Mouse (Mus musculus): ENCODE measurements around the gene Gin1. TPM values are rescaled to one million over a fixed set of nuclear protein-coding genes. Genes with fewer than 3 reads are reported as not detected.

Gene Gin1
- total RNA-seq, 2 experiments from 2014 or later: 7.3 to 9.2 TPM

DNA sequence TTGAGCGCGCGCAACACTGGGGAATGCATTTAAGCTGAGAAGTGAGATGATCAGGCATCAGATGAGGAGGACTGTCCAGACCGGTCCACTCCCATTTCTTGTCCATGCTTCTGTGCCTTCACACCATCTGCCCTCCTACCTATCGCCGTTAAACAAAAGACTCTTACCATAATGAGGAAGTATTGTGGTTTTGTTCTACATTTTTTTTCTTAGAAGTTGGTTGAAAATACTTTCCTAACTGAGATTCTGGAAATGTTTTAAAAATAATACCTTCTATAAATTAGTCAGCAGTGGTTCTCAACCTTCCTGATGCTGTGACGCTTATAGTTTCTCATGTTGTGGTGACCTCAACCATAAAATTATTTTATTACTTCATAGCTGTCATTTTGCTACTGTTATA, 11.7 kb downstream of the Gin1 start:
- DNase-seq (ENCODE audit: low spot score in 2 of 2): no peak
- intact Hi-C loops (cut with DNase I): no loop called here

- intact Hi-C loops (cut with DNase I): no loop called here
- no peak for DNase-seq (ENCODE audit: low spot score in 2 of 2)
Measured at GRCm38 (mm10) chr1:97784928-97785327, 15.0 kb downstream of the Gin1 start.

DNA sequence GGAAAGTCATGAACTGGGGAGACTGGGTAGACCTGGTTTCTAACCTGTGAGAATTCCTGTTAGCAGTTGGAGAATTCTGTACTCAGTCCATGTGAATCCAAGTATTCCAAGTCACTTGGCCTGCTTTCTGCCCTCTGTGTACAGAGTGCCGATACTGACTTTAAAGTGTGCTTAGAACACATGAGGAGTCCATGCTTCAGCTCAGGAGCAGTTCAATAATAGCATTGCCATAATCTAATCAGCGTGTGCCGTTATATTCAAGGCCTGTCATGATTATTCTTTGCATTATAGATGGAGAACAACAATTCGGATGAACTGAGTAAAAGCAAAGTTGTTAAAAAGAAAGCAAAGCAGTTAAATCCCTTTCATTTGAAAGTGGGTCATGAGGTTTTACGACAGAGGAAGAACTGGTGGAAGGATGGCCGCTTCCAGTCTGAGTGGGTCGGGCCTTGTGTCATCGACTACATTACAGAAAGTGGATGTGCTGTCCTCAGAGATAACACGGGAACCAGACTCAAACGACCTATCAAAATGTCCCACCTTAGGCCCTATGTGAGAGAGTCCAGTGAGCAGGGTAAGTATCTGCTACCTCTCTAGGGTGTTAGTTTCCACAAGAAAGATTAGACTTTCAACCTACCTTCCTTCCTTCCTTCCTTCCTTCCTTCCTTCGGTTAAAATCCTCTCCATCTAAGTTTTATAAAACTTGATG, 15.9 kb downstream of the Gin1 start:
- DNase-seq (ENCODE audit: low spot score in 2 of 2): no peak

GRCm38 (mm10) chr1:97787674-97788073, 17.7 kb downstream of the Gin1 start:
- no peak for DNase-seq (ENCODE audit: low spot score in 2 of 2)
- intact Hi-C loops (cut with DNase I): no loop called here

More for the DNA sequence above, 15.9 kb downstream of the Gin1 start:
- intact Hi-C loops (cut with DNase I): no loop called here

- DNase-seq (ENCODE audit: low spot score in 2 of 2): no peak
- intact Hi-C loops (cut with DNase I): no loop called here
Measured at GRCm38 (mm10) chr1:97788490-97788889, 18.5 kb downstream of the Gin1 start.

DNA sequence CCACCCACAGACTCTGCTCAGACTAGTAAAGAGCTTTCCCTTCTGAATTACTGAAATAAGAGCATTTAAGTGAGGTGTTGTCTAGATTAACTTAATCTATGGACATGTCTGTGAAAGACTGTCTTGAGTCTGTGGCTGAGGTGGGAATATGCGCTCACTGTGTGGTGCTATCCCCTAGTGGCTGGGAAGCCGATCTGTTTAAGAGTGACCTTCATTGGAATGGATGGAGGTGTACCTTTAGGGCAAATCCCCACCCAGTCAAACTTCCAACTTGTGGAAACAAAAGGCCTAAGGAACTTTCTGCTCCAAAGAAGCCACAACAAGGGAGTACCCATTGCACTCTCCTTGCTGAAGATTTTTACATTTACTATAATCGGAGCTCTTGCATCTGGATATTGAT, 24.1 kb downstream of the Gin1 start:
- intact Hi-C loops (cut with DNase I): no loop called here
- no peak for DNase-seq (ENCODE audit: low spot score in 2 of 2)

GRCm38 (mm10) chr1:97795936-97796335, 26.0 kb downstream of the Gin1 start:
- intact Hi-C loops (cut with DNase I): no loop called here
- no peak for DNase-seq (ENCODE audit: low spot score in 2 of 2)

GRCm38 (mm10) chr1:97802207-97802902, 32.4 kb downstream of the Gin1 start:
- peak in 1 of 2 experiments; percentile 23 for DNase-seq (ENCODE audit: low spot score in 2 of 2)
- intact Hi-C loops (cut with DNase I): loop anchor here (5.0 to 10.0 kb wide), 2 partner anchors 308 to 765 kb away; no protein-coding TSS in a partner anchor

- no peak for DNase-seq (ENCODE audit: low spot score in 2 of 2)
- intact Hi-C loops (cut with DNase I): loop anchor here (5.0 to 10.0 kb wide), 2 partner anchors 310 to 767 kb away; no protein-coding TSS in a partner anchor
Measured at GRCm38 (mm10) chr1:97804520-97804919, 34.5 kb downstream of the Gin1 start.

DNA sequence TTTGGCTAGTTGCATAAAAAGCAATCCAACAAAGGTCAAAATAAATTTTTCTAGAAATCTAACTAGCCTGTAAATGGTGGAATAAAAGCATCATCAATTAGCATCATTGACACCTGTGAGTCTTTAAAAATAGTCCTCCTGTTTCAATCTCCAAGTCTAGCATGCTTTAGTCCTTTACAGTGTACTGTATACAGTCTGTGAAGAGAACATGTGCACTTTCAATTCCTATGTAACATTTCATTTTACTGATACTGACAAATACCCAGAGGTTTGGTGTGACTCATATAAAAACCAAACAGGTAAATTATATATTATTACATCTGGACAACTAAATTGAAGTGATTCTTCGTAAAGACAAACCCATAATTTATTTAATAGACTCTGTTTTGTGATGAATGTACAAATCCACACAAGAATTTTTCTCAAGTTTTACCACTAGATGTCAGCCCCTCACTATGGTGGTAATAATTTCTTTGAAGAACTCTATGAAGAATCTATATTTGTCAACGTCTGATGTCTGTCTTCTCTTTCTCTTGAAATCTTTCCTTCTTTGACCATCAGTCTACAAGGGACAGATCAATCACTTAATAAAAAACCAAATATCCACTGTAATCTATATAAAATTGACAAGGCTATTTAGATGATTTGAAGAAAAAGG, 39.4 kb downstream of the Gin1 start:
- peak in 1 of 2 experiments; percentile 40 for DNase-seq (ENCODE audit: low spot score in 2 of 2)
- intact Hi-C loops (cut with DNase I): loop anchor here (2.0 to 10.0 kb wide), 3 partner anchors 315 to 583 kb away; no protein-coding TSS in a partner anchor

GRCm38 (mm10) chr1:97821282-97821681, 51.3 kb downstream of the Gin1 start:
- no peak for DNase-seq (ENCODE audit: low spot score in 2 of 2)
- intact Hi-C loops (cut with DNase I): loop anchor here (10.0 kb wide), 1 partner anchor 354 kb away; no protein-coding TSS in a partner anchor

DNA sequence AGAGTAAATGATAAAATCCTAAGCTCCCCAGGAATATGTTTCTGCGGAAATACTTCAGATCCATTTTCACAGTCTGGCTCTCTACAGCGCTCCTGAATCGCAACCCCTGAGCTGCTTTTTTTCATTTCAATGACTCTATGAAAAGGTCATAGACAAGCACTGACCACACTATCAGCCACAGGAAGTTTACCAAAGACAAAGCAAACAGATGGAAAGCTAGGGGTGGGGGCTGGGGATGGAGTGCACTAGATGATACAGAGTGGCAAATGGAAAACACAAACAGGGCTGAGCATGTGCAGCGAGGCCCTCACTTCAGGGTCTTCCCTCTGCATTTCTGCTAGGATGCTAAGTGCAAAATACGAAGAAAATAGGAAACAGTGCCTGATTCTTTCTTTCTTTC, 52.2 kb downstream of the Gin1 start:
- intact Hi-C loops (cut with DNase I): loop anchor here (10.0 kb wide), 1 partner anchor 353 kb away; no protein-coding TSS in a partner anchor
- no peak for DNase-seq (ENCODE audit: low spot score in 2 of 2)

GRCm38 (mm10) chr1:97822904-97823303, 52.9 kb downstream of the Gin1 start:
- DNase-seq (ENCODE audit: low spot score in 2 of 2): no peak
- intact Hi-C loops (cut with DNase I): loop anchor here (10.0 kb wide), 1 partner anchor 352 kb away; no protein-coding TSS in a partner anchor

DNA sequence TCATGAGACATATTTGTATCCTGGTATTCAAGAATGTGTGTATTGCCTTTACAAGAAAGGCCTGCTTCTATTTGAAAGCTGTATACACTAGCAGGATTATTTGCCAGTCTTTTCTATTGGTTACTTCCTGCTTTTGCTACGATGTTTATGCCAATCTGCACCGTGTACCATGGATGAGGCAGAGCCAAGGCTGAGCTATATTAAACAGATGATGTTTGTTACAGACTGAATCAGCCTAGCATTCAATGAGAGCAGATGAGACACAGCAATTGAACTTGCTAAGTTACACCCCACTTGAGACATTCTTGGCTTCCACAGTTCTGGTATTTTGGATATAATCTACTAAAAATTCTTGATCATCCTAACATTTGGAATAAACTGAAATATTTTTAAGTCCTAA, 57.6 kb downstream of the Gin1 start:
- peak in 1 of 2 experiments; percentile 47 for DNase-seq (ENCODE audit: low spot score in 2 of 2)
- intact Hi-C loops (cut with DNase I): loop anchor here (10.0 kb wide), 1 partner anchor 347 kb away; no protein-coding TSS in a partner anchor

DNA sequence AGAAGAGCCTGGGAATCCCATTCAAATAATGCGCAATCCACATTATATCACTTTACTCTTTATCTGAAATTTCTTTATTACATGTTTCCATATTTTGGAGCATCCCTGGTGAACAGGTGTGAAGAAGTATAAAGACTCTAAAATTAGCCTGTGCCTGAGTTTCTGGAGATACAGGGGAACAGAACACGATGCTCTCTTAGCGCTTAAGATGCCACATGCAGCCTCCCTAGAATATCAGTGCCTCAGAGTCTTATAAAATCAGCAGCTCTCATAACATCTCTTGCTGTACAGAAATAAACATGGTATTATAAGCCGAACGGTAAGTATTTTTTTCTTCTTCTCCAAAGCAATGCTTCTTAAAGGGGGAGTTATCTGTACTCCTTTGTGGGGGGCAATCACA, 58.1 kb downstream of the Gin1 start:
- intact Hi-C loops (cut with DNase I): loop anchor here (10.0 kb wide), 1 partner anchor 347 kb away; no protein-coding TSS in a partner anchor
- DNase-seq (ENCODE audit: low spot score in 2 of 2): peak in 1 of 2 experiments; percentile 63

GRCm38 (mm10) chr1:97833466-97834353, 63.7 kb downstream of the Gin1 start:
- DNase-seq (ENCODE audit: low spot score in 2 of 2): peak; percentile 44 to 57
- intact Hi-C loops (cut with DNase I): no loop called here

DNA sequence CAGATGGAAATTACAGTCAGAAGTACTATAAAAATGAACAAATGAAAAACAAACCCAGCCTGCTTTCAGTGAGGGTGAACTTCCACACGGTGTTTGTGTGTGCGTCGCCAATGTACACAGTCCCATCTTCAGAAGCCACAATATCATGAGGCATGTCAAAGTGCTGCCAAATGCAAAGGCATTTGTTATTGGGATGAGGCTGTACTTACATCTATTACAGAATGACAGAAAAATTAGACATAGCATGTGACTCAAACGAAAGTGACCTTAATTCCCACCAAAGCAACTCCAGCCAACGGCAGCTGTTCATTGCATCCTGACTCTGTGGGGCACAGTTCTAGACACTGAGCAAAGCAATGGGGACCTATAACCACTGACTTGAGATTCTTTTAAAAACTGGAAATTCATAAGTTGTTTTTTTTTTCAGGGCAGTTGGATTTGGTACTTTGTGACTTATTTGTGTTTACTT, 64.4 kb downstream of the Gin1 start:
- intact Hi-C loops (cut with DNase I): no loop called here
- no peak for DNase-seq (ENCODE audit: low spot score in 2 of 2)

Measured in left cerebral cortex, postnatal 14 days (tissue).